Comparison of ENCODE assay signal across 14 mouse cellular contexts in genomic region chr10:42238923-42239809, GRCm38 (mm10). TPM values are rescaled to one million over a fixed set of nuclear protein-coding genes. Genes with fewer than 3 reads are reported as not detected.
A peak's percentile ranks its signal among the peaks of the same experiment; 100 is the strongest.
DNase-seq lines count a peak whose midpoint lies in the region; ATAC-seq and TF ChIP-seq lines count a peak whose summit lies in the region.
"Had no signal": no experiment of that assay in that cellular context is flagged by ENCODE, and none has a peak within 500 bp of the region (broad histone marks: within the 10 kb centered on the region; RNA-seq: fewer than 3 reads in every experiment).

No protein-coding gene starts in this region.

- intact Hi-C loops in left cerebral cortex, postnatal 4 days (cut with DNase I), result no loop called here
- intact Hi-C loops in left cerebral cortex, adult 2 months (cut with DNase I), result no loop called here

- ATAC-seq in monocyte, adult 5-6 weeks (replicated peaks; ENCODE audit: insufficient number of reproducible peaks, low FRiP score, low TSS enrichment, poor library complexity, severe bottlenecking), result no peak
- no peak for ATAC-seq in megakaryocyte progenitor cell, adult 5-6 weeks (replicated peaks; ENCODE audit: poor library complexity)
- ATAC-seq: Patski had no signal

- DNase-seq in left cerebral cortex, postnatal 4 days, result peak; percentile 28
- no peak for DNase-seq in left cerebral cortex, adult 2 months (ENCODE audit: extremely low spot score in 1 of 2, low spot score in 2 of 2)
- DNase-seq in cerebellum, adult 11 months, result peak; percentile 53
- peak; percentile 74 for DNase-seq in cerebellum, adult 9-10 months
- peak; percentile 59 for DNase-seq in kidney, postnatal 10 days
- DNase-seq in adrenal gland, postnatal 36 days, result no peak
- DNase-seq: adrenal gland, postnatal 25 days; lung, postnatal 10 days had no signal

- H3K4me3 ChIP-seq in left cerebral cortex, adult 2 months, result no peak overlapping the region
- H3K4me3 ChIP-seq: erythroblast, embryonic 14.5 days; heart, embryonic 12.5 days had no signal

- no peak for TF ChIP-seq CTCF in left cerebral cortex, adult 2 months (IDR thresholded peaks at IDR 0.05)

- H3K27ac ChIP-seq in left cerebral cortex, adult 2 months, result no peak overlapping the region
- H3K27ac ChIP-seq: hindbrain, embryonic 14.5 days had no signal

RNA-seq across cellular contexts. Expression of gene Foxo3, which starts 37.4 kb away (rescaled TPM):
- 10 to 100 TPM; 28.8 to 32.6 TPM for total RNA-seq in left cerebral cortex, postnatal 4 days (2021)
- total RNA-seq in left cerebral cortex, adult 2 months (2021), result 10 to 100 TPM; 74.6 to 77.5 TPM
- 39.6 to 56.4 TPM (median 43.8 TPM) in 3 replicates for total RNA-seq in monocyte, adult 5-6 weeks (2017)
- 19.9 and 23.7 TPM in 2 replicates for total RNA-seq in megakaryocyte progenitor cell, adult 5-6 weeks (2015)
- total RNA-seq in megakaryocyte progenitor cell, adult 5-6 weeks (2017), result 20.1 and 22.8 TPM in 2 replicates
- total RNA-seq in adrenal gland, postnatal 36 days (2021), result 10 to 100 TPM; 56.9 to 78.5 TPM

Comparison
In these comparisons a context has a peak if more than half of its experiments do, and no peak if none do; other contexts are left out.
1. DNase-seq: peak in left cerebral cortex, postnatal 4 days (single experiment), cerebellum, adult 11 months (single experiment), cerebellum, adult 9-10 months (single experiment) and kidney, postnatal 10 days (single experiment); none in left cerebral cortex, adult 2 months (0 of 2) and adrenal gland, postnatal 36 days (0 of 2).